Mouse (Mus musculus) right cerebral cortex, postnatal 25 days (tissue): ENCODE results near the gene Rgma.

Experiments used
- DNase-seq: peaks from one replicate; pipeline ENCODE4 v3.0.0; 2022

Gene Rgma

DNA sequence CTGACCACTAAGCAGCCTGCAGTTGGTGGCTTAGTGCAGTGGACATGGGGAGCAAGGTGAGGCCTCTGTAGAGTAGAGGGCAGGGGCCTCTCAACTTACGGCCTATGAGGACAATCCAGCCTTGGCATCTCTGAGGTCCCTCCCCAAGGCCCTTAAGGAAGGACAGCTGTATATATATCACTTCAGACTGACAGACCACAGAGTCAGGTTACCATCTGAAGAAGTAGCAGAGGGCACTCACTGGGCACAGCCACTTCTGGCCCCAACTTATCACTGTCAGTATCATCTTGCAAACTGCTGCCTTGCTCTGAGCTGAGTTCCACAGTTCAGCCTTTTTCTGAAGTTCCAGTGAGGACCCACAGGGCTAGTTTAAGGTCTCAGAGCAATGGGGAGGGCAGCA is 27.4 kb downstream of the Rgma start:
- no peak for DNase-seq

DNA sequence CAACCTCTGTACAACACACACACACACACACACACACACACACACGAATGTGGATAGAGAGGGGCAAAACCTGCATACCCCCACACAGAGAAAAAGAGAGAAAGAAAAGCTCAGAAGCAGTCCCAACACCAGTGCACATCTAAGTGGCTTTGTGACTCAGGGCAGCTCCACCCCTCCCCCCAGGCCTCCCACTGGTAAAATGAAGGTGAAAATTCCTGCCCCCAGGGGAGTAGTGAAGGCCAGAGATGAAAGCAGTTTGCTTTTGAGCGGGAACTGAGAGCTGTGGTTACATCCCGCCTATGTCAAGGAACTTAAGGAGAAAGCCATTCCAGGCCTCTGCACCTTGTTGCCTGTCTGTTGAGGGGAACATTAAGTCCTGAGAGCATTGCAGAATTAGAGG is 28.2 kb downstream of the Rgma start:
- no peak for DNase-seq

DNA sequence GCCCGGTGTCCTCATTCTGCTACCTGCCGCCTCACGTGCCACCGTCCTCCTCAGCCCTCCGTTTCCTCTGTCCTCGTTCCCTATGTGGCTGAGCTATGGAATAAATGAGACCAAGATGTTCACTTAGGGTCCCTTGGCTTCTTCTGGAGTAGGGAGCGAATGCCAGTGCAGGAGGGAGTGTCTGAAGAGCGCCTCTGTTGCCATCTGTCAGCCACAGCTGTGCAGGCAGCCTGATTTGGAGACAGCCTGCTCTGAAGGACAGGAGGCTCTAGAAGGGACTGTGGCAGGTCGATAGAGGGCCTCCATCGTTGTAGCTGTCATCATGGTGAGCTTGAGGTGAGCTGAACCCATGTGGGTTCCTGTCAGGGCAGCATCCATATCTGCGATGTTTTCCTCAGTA is 30.2 kb downstream of the Rgma start:
- DNase-seq: no peak

DNA sequence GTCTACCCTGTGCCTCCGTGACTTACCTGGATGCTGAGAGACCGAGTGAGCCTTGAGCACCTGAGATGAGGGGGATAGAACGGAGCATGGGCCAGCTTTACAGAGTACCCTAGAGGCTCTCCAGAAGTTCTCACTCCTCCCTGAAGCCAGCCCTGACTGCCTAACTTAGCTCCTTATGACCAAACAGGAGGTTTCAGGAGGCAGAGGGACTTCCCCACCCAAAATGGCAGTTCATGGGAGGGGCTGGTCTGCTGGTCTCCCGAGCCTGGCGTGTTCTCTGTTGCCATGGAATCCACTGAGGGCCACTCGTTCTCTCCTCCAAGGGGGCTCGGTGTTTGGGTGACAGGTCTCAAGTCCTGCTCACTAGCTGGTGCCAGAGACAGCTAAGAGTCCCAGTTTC is 36.2 kb downstream of the Rgma start:
- no peak for DNase-seq

DNA sequence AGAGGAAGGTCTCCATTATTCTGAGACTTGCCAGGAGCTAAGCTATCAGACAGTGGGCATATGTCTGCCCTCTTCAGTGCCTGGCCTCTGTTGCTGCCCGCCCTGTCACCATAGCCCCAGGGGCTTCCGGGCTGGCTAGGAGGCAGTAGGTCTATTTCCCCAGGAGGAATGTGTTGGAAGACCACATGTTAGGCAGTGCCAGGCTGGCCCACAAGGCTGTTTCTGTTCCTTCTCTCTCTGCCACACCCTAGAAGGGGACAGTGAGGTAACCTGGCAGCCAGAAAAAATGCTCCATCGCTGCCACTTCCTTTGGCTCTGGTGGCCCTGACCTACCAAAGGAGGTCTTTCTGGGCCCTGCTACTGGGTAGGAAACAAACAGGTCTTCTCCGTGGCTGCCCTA is 36.7 kb downstream of the Rgma start:
- DNase-seq: no peak

DNA sequence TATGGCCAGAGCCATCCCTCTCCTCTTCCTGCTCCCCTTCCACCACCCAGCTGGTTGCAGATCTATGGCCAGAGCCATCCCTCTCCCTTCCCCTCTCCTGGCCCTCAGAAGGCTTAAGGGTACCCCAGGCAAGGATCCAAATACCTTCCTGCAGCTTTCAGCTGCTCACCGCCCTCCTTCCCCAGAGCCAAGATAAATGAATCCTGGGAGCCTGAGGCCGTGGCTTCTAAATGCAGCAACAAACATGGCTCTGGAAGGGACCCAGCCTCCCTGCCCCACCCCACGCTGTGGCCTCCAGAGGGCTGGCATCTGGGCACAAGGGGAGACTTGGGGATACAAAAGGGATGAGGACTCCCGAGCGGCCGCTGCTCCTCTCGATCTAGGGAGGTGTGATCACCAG is 37.1 kb downstream of the Rgma start:
- DNase-seq: no peak

DNA sequence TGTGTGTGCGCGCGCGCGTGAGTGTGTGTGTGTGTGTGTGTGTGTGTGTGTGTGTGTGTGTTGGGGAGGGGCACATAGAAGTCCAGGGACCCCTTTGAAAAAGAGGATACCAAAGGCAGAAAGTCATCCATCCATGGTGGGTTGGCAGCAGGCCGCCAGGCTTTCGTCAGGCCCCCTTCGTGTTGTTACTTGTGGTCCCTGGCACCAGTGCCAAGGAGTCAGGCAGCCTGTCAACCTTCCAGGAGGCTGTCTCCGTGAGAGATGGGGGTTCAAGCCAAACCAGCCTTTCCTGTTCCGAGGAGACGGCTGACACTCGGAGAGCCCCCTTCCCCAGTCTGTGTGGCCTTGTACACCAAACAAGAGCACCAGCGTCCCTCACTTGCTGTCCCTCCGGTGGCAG is 38.9 kb downstream of the Rgma start:
- DNase-seq: no peak

DNA sequence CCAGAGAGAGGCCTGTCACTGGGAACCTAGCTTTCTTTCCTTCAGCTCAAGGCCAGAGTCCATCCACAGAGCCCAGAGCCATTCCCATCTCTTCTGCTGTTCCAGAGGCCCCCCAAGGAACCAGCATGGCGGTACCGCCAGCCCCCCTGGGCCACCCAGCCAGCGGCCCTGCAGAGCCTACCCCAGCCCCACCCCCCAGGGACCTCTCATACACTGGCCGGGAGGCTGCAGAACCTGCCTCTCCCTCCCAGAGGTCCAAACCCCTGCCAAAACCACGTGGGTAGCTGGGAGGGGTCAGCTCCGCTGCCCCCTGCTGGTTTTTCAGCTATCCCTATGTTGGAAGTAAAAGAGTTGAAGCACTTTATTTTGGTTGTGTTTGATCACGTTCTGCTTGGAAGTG is 44.1 kb downstream of the Rgma start:
- DNase-seq: no peak

DNA sequence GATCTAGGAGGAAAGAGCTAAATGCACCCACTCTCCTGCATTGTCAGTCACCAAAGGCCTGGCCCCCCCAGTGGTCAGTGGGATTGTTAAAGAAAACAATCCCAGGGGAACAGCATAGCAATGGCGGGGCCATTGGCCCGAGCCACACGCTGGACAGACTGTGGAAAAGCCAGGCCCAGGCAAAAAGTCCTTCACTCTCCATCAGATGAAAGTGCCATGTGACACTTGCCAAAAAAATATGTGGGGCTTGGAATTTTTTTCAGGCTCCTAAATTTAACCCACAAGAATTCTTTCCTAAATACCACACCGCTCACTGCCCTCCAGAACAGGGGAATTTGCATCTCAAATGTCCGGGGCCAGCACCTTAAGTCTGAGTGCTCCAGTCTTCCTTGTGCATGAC is 45.5 kb downstream of the Rgma start:
- DNase-seq: no peak

DNA sequence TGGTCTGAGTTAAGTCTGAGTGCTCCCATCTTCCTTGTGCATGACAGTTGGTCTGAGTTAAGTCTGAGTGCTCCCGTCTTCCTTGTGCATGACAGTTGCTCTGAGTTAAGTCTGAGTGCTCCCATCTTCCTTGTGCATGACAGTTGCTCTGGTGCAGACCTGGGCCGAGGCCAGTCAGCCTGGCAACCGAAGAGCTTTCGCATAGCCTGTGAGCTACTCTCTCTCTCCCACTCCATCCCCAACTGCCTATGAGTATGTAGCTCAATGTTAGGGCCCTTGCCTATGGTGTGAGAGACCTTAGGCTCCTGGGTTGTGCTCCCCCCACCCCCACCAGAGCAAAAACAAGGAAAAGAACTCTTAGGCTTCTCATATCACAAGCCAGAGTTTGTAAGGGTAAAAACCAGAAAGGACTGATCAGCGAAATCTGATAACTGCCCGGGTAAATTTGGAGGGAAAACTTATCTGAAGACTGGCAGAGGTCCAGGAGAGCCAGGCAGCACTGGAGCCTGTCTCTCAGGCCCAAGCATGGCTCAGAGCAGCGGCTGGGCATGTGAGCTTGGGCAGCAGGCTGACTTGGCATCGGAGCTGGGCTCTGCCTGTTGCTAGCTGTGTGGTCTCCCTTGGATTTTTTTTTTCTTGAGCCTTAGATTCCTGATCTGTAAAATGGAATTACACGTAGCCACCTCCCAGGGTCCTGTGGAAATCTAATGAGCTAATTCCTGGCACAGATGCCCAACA is 46.1 kb downstream of the Rgma start:
- DNase-seq: no peak

DNA sequence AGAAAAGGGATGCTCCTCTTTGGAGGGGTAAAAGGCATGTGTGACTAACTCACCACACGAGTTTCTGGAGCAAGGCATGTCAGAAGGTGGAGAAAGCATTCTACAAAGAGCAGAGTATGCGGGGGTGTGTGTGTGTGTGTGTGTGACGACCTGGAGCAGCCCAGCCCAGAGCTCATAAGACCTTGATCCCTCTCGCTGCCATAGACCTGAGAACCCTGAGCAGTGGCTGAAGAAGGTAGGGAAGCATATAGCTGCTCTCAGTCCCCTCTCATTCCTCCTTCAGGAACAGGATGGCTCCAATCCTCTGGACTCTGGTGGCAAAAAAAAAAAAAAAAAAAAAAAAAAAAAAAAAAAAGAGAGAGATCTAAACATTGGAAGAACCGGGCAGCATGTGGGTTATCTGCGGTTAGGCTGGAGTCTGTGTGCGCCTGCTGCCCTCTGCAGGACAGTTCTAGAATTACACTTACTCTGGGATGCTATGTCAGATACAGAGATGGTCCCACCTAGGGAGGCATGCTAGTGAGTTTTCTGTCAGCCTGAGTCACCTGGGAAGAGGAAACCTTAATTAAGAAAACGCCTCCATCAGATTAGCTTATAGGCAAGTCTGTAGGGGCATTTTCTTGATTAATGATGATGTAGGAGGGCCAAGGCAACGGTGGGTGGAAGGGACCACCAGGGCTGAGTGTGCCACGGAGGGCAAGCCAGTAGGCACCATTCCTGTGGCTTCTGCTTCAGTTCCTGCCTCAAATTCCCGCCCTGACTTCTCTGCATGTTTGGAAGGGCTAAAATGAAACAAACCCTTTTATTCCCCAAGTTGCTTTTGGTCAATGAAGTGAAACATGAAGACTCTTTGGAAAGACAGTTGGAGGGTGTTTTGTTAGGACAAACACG is 47.2 kb downstream of the Rgma start:
- DNase-seq: peak; percentile 80

DNA sequence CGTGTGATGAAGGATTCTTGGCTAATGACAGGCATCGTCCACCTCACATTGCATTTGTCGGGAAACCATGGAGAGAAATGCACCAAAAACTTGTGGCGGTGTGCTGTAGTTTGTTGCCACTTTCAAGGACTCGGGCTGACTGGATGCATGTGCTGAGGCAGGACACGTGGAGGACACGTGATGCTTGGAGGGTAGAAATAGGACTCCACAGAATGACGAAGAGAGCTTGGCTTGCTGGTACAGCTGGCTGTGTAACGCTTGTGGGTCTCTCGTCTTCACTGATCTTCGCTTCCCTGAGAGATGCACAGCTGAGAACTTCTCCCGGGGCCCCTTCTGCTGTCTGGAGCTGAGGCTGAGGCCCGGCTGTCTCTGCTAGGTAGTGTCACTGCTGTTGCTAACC is 47.9 kb downstream of the Rgma start:
- DNase-seq: peak; percentile 60

DNA sequence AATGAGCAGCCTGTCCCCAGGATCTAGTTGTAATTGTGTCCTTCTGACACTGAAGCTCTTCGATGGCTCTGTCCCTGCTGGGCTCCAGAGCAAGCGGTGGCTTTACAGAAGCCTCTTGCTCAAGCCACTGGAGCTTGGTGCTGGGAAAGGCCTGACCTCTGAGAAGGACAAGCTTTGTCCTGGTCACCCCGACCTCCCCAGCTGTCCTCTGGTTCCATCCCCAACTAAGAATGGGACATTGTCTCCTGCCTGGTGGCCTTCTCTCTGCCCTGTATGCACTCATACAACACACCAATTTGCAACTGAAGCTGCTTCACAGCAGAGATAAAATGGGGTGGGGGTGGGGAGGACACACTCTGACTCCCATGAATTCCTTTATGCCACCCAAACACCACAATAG is 48.9 kb downstream of the Rgma start:
- no peak for DNase-seq

DNA sequence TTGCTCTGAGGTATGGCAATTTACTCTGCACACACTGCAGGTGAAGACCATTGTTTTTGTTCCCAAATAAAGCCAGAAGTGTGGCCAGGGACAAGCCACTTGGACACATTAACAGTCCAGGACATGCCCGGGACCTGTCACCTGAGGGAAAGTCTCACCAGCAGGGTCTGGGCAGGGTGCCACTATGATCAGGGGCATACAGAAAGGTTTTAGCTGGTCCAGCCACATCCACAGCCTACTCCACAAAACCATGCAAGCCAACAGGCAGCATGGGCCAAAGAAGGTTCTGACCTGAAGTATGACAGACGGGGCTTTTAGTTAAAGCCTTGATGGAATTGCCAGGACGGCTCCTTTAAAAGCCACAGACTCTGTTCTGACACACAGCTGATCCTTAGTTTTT is 49.4 kb downstream of the Rgma start:
- no peak for DNase-seq

DNA sequence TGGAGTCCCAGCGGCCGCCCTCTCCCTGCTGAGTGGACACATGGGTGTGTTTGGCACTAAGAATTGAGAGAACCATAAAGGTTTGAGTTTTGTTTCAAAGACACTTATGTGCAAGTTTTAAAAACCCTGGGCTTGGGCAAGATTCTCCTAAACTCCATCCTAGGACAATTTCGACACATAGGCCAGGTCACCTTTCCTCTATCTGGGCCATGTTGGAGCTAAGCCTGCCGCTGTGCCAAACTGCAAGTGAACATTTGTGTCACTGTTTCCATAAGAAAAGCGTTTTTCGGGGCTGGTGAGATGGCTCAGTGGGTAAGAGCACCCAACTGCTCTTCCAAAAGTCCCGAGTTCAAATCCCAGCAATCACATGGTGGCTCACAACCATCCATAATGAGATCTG is 50.1 kb downstream of the Rgma start:
- DNase-seq: no peak

DNA sequence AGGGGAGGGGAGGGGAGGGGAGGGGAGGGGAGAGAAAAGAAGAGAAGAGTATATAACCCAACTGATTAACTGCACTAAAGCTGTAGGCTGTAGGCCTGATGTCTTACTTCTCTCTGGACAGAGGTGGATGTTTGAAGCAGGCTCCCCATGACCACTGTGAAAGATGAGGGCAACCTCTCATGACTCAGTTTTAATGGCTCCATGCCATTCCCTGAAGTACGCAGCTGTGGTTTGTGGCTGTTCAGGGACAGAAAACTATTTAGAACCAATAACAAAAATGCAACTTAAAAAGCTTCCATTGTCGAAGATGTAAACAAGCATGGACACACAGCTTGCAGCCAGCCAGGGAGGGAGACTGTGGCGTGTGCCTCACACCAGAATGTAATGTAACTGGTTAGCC is 50.9 kb downstream of the Rgma start:
- DNase-seq: no peak

DNA sequence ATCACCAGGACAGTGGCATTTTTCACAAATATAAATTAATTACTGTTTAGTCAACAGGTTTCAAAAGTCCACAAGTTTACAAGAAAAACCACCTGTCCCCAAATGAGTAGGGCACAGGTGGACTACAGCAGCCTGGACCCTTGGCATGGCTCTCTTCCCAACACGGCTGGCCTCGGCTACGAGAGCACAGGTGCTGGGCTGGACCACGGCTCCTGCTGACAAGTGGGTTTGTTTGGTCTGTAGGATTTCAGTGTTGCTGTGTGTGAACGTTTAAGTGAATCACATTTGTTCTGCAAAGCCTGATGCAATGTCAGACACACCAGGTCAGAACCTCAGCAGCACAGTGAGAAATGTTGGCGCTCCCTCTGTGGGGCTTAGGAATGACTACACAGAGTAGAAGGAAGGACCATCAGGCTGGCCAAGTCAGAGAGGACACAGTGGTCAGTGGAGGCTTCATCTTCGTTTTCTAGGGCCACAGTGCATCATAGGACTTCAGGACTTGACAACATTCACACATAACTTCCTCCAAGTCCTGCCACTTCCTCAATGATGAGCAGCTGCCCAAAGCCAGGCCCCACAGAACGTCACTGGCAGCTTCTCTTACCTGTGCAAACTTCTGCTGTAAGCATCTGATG is 51.6 kb downstream of the Rgma start:
- no peak for DNase-seq

DNA sequence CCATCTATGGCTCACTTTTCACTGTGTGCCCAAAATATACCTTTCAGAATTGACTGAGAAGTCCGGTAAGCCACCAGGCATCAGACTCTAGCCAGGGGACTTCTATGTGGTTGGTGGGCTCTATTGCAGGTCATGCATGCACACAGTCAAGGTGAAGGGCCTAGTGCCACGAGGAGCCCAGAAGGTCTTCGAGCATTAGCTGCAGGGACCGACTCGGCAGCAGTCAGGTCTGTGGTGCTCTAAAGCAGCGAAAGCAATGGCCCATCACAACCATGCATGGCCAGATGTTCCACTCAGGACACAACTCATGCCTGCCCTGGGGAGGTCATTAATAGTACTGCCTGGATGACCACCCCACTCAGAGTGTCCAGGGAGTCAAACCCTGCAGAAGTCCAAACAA is 52.5 kb downstream of the Rgma start:
- no peak for DNase-seq

DNA sequence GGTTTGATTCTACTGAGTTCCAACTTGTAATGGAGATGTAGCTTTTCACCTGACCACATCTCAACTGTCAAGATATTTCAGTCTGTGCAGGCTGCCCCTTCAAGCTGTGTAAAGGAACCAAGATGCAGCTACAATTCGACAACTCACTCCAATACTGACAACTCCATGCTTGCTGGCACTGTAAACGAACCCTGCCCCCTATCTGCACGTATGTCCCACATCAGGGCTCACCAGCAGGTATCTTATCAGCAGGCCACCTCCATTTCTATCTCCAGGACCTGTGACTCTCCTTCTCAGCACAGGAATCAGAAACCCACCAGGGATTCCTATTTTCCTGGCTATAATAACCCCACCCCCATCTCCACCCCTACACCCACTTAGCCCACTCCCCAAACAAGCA is 53.2 kb downstream of the Rgma start:
- no peak for DNase-seq

DNA sequence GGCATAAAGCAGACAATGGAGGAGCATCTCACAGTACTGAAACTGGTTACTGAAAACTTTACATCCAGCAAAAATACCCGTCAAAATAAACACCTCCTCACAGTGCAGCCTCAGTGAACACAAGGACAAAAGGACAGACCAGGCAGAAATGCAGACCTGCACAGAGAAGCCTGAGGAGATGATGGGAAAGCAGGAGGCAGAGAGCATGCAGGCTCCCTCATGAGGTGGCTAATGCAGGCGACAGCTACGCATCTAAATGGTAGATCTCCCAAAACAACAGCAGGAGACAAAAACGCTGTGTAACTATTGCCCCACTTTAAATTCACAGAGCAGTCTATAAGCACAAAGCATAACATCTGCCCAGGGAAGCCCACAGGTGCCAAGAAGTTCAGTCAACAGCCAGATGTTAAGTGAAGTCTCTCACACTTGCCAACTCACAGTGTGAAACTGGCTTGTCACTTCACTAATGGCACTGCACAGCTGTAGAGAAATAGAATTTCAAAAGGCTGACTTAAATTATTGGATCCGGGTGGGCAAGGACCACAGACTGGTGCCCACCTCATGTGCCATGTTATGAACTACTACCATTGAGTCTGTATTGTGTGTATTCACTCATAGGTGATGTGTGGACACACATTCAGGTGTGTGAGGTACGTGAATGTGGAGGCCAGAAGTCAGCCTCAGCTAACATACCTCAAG is 58.5 kb downstream of the Rgma start:
- no peak for DNase-seq

DNA sequence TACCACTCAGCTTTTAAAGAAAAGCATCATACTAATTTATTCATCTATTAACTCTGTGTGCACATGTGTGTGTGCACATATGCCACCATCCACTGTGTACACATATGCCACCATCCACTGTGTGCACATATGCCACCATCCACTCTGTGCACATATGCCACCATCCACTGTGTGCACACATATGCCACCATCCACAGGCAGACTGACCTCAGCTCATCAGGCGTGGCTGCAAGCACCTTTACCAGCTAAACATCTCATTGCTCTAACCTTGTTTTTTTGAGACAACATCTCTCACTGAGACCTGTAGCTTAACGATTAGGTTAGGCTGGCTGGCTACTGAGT is 59.0 kb downstream of the Rgma start:
- no peak for DNase-seq

DNA sequence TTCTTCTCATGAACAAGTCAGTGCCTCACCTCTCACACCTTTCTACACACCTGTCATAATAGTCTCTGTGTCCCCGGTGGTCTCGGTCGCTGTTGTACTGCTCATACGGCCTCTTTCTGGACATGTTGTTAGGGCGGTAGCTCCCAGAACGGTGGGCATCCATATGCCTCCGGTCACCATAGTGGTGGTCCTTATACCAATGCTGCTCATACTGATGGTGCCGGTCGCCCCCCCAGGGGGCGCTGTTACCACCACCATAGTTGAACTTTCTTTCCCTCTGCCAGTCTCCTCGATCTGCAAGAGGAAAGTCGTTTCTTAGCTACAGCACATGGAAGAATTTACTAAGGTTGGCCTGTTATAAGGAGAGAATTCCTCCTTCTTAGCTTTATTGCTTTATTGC is 60.4 kb downstream of the Rgma start:
- DNase-seq: no peak

DNA sequence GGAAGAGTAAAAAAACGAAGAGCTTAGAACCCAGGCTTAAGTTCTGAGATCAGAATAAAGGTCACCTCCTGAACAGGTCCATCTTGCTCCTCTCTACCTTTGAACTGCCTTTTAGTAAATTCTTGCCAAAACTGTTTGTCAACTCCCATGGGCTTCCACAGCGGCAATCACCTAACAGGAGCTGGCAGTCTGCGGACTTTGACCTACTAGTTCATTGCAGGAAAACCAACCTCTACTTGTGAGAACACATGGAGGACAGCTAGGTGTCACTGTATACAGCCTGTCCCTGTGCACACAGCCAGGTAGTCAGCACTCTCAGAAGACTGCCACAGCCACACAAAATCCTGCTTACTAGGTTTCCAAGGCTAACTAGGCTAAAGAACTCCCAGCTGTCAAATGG is 66.5 kb downstream of the Rgma start:
- no peak for DNase-seq

DNA sequence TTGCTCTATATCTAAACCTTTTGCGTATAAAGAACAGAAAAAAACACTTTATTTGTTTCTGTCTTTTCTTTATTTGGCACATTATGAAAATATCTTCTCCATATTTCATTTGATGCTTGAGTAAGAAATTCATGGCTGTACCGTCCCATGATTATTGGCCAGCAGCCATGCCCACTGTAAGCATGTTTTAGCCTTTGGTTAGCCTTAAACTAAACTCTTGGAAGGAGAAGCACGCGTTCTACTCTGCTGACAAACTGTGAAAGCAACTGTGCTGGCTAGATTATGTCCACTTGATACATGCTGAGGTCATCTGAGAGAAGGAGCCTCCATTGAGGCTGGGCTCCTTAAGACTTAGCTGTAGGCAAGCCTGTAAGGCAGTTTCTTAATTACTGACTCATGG is 66.9 kb downstream of the Rgma start:
- DNase-seq: no peak
